Mouse (Mus musculus) intestine, embryonic 14.5 days (tissue): ENCODE measurements around the gene Mindy2. TPM values are rescaled to one million over a fixed set of nuclear protein-coding genes. Genes with fewer than 3 reads are reported as not detected.

Experiments
- ATAC-seq: fragments of 200-750 bp; cut with Nextera tagmentation; replicated peaks from 2 replicates; pipeline ENCODE4 v1.8.0; 2017; ENCODE audit warnings: low read depth, moderate number of reproducible peaks, moderate TSS enrichment, moderate library complexity; ENCODE audit not compliant: low FRiP score, low TSS enrichment
- DNase-seq: peaks from one replicate; pipeline ENCODE4 v3.0.0-alpha.2; 2018; ENCODE audit warnings: low spot score
- H3K27ac ChIP-seq: fragments of 300-500 bp; sonication (generic); 2 replicates; pipeline ENCODE4 v1.5.1; 2014; ENCODE audit warnings: low read depth, mild to moderate bottlenecking, control low read depth
- H3K27me3 ChIP-seq: fragments of 300-500 bp; sonication (generic); replicated peaks from 2 replicates; pipeline ENCODE4 v1.6.1; 2014; ENCODE audit warnings: low read length, control low read depth; ENCODE audit not compliant: control insufficient read depth, insufficient read depth
- H3K36me3 ChIP-seq: fragments of 300-500 bp; sonication (generic); 2 replicates; pipeline ENCODE4 v1.6.1; 2014; ENCODE audit warnings: low read length, control low read depth; ENCODE audit not compliant: control insufficient read depth, insufficient read depth
- H3K4me1 ChIP-seq: fragments of 300-500 bp; sonication (generic); replicated peaks from 2 replicates; pipeline ENCODE4 v1.6.1; 2014; ENCODE audit warnings: low read length, control low read depth, mixed read lengths; ENCODE audit not compliant: control insufficient read depth, insufficient read depth
- H3K4me2 ChIP-seq: fragments of 300-500 bp; sonication (generic); 2 replicates; pipeline ENCODE4 v1.6.1; 2014; ENCODE audit warnings: low read length
- H3K4me3 ChIP-seq: fragments of 300-500 bp; sonication (generic); 2 replicates; pipeline ENCODE4 v1.5.1; 2014; ENCODE audit warnings: low read depth, low read length, control low read depth, mixed read lengths
- H3K9ac ChIP-seq: fragments of 300-500 bp; sonication (generic); 2 replicates; pipeline ENCODE4 v1.6.1; 2014; ENCODE audit warnings: mild to moderate bottlenecking, low read length
- H3K9me3 ChIP-seq: fragments of 300-500 bp; sonication (generic); 2 replicates; pipeline ENCODE4 v1.6.1; 2016; ENCODE audit warnings: low read length, control low read depth; ENCODE audit not compliant: control insufficient read depth
- WGBS: fragments of 180-500 bp; shearing (Covaris S2); extraction: QIAGEN DNeasy Blood & Tissue Kit; methylation state at CpG from one replicate; pipeline ENCODE4 v1.1.7; 2014; 5-methylcytosine and 5-hydroxymethylcytosine counted together
- polyA plus RNA-seq: library from polyadenylated mRNA; unstranded; fragments of >200 nt; fragmentation: Nextera tagmentation; extraction: Ambion mirVana; gene quantifications from 2 replicates; pipeline ENCODE4 v1.2.1, GENCODE M21; 2014

Gene Mindy2
- polyA plus RNA-seq, 1 experiment from 2014 or later: 11.0 TPM

DNA sequence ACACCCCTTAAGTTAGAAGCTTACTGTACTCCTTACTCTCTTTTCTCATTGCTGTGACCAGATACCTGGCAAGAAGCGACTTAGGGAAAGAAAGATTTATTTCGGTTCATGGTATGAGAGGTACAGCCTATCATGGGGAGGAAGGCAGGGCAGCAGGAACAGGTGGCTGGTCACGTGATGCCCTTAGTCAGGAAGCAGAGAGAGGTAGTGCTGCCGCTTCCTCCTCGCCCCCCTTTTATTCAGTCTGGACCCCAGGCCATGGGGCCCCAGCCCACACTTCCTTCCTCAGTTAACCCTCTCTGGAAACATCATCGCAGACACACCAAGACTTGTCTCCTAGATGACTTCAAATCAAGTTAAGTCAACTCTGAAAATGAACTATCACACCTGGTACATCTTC lies 14.3 kb upstream of the Mindy2 start:
- 0 out of 2 replicates have a peak, but pooled peaks cover 4% of the 10 kb centered on the region for H3K4me1 ChIP-seq
- no peak overlapping the region for H3K4me3 ChIP-seq
- no peak overlapping the region for H3K4me2 ChIP-seq
- DNase-seq (no peak), ATAC-seq (no peak)
- no peaks in the 10 kb centered on the region for H3K27me3 ChIP-seq
- no peaks in the 10 kb centered on the region for H3K36me3 ChIP-seq
- H3K9ac ChIP-seq: no peak overlapping the region
- no peaks in the 10 kb centered on the region for H3K9me3 ChIP-seq
- H3K27ac ChIP-seq: no peak overlapping the region
- 71% methylated on average over 6 of the region's 6 CpGs for WGBS

GRCm38 (mm10) chr9:70670381-70670780 lies 13.4 kb upstream of the Mindy2 start:
- 72% methylated on average over 6 of the region's 6 CpGs for WGBS
- no peak overlapping the region for H3K27ac ChIP-seq
- DNase-seq: no peak

GRCm38 (mm10) chr9:70669197-70669596 lies 12.2 kb upstream of the Mindy2 start:
- no peak for ATAC-seq
- H3K36me3 ChIP-seq: no peaks in the 10 kb centered on the region
- 65% methylated on average over 2 of the region's 2 CpGs for WGBS

More at GRCm38 (mm10) chr9:70670381-70670780, 13.4 kb upstream of the Mindy2 start:
- H3K27me3 ChIP-seq: no peaks in the 10 kb centered on the region
- no peaks in the 10 kb centered on the region for H3K36me3 ChIP-seq
- no peaks in the 10 kb centered on the region for H3K9me3 ChIP-seq
- no peak for ATAC-seq
- no peak overlapping the region for H3K9ac ChIP-seq
- 0 out of 2 replicates have a peak, but pooled peaks cover 4% of the 10 kb centered on the region for H3K4me1 ChIP-seq
- no peak overlapping the region for H3K4me2 ChIP-seq
- H3K4me3 ChIP-seq: no peak overlapping the region

DNA sequence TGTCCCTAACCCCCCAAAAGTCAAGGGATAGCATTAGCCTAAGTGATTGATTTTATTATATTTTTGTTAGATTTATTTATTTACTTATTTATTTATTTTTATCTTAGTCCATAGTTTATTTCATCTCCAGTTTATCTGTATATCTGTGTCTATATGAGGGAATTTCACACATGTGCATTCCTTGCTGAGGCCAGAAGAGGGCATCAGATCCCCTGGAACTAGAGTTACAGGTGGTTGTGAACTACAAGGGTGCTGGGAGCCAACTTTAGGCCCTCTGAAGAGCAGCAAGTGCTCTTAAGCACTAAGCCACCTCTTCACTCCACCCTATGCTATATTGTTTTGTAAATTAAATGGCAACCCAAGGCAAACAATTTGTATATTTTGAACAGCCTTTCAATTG lies 11.1 kb upstream of the Mindy2 start:
- DNase-seq: no peak
- H3K4me3 ChIP-seq: no peak overlapping the region
- no peaks in the 10 kb centered on the region for H3K27me3 ChIP-seq
- no peaks in the 10 kb centered on the region for H3K36me3 ChIP-seq
- H3K9ac ChIP-seq: no peak overlapping the region
- no peak overlapping the region for H3K4me2 ChIP-seq
- H3K9me3 ChIP-seq: no peaks in the 10 kb centered on the region
- no peak overlapping the region for H3K27ac ChIP-seq
- 0 out of 2 replicates have a peak, but pooled peaks cover 4% of the 10 kb centered on the region for H3K4me1 ChIP-seq
- ATAC-seq: no peak

More at GRCm38 (mm10) chr9:70669197-70669596, 12.2 kb upstream of the Mindy2 start:
- no peak overlapping the region for H3K27ac ChIP-seq
- H3K9me3 ChIP-seq: no peaks in the 10 kb centered on the region
- no peak for DNase-seq
- H3K27me3 ChIP-seq: no peaks in the 10 kb centered on the region
- H3K4me1 ChIP-seq: 0 out of 2 replicates have a peak, but pooled peaks cover 4% of the 10 kb centered on the region
- no peak overlapping the region for H3K4me2 ChIP-seq
- H3K4me3 ChIP-seq: no peak overlapping the region
- no peak overlapping the region for H3K9ac ChIP-seq

DNA sequence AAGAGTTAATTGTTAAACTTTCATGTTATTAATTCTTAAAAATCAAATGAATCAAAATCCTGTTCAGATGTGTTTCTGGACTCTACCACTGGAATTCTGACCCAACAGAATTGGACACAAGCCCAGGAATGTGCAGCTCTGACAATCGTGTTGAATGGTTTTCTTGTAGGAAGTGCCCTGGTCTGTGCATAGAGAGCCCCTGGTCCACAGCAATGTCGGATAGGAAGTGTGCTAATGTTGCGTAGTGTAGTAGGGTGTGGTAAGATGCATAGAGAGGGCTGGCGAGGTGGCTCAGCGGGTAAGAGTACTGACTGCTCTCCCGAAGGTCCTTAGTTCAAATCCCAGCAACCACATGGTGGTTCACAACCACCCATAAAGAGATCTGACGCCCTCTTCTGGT lies 9.8 kb upstream of the Mindy2 start:
- H3K27me3 ChIP-seq: no peaks in the 10 kb centered on the region
- H3K4me3 ChIP-seq: no peak overlapping the region
- 0 out of 2 replicates have a peak, but pooled peaks cover 4% of the 10 kb centered on the region for H3K4me1 ChIP-seq
- ATAC-seq (no peak), DNase-seq (no peak)
- H3K9ac ChIP-seq: no peak overlapping the region
- H3K4me2 ChIP-seq: no peak overlapping the region
- no peaks in the 10 kb centered on the region for H3K9me3 ChIP-seq
- H3K27ac ChIP-seq: no peak overlapping the region
- 70% methylated on average over 7 of the region's 7 CpGs for WGBS
- no peaks in the 10 kb centered on the region for H3K36me3 ChIP-seq

GRCm38 (mm10) chr9:70665372-70666145 lies 8.6 kb upstream of the Mindy2 start:
- no peak for DNase-seq
- Histone ChIP-seq H3K27me3 (no peaks in the 10 kb centered on the region), H3K27ac (no peak overlapping the region), H3K4me3 (no peak overlapping the region), H3K4me1 (no peaks in the 10 kb centered on the region), H3K9ac (no peak overlapping the region), H3K4me2 (no peak overlapping the region), H3K36me3 (no peaks in the 10 kb centered on the region), H3K9me3 (no peaks in the 10 kb centered on the region)
- WGBS: 75% methylated on average over 16 of the region's 16 CpGs
- no peak for ATAC-seq

- 80% methylated on average over 4 of the region's 4 CpGs for WGBS
- no peak for DNase-seq
- H3K4me3 ChIP-seq: no peak overlapping the region
- H3K4me2 ChIP-seq: no peak overlapping the region
- no peaks in the 10 kb centered on the region for H3K36me3 ChIP-seq
- no peaks in the 10 kb centered on the region for H3K4me1 ChIP-seq
- H3K9me3 ChIP-seq: no peaks in the 10 kb centered on the region
- H3K9ac ChIP-seq: no peak overlapping the region
- ATAC-seq: no peak
- no peak overlapping the region for H3K27ac ChIP-seq
- no peaks in the 10 kb centered on the region for H3K27me3 ChIP-seq
Measured at GRCm38 (mm10) chr9:70664847-70665246, 7.9 kb upstream of the Mindy2 start.

DNA sequence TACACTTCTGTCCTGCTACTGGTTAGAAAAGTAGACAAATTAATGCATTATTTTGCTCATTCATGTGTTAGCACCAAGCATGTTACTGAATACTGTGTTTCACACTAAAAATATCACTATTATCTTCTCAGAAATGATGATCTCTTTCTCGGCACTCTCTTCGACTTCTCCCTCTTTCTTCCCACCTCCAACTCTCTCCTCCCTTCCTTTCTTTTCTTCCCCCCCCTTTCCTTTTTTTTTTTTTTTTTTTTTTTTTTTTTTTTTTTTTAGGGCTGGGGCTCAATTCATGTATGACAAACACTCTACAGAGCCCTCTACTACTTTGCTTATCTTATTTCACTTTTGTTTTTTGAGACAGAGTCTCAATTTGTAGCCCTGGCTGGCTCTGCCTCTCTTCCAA lies 1.3 kb upstream of the Mindy2 start:
- no peaks in the 10 kb centered on the region for H3K9me3 ChIP-seq
- H3K36me3 ChIP-seq: no peaks in the 10 kb centered on the region
- H3K27ac ChIP-seq: no peak overlapping the region
- no peak overlapping the region for H3K9ac ChIP-seq
- 0 out of 2 replicates have a peak, but pooled peaks cover 4% of the 10 kb centered on the region for H3K4me1 ChIP-seq
- H3K4me3 ChIP-seq: no peak overlapping the region
- no peaks in the 10 kb centered on the region for H3K27me3 ChIP-seq
- ATAC-seq (no peak), DNase-seq (no peak)
- H3K4me2 ChIP-seq: no peak overlapping the region
- 84% methylated on average over 2 of the region's 2 CpGs for WGBS
